15 mouse cellular contexts compared by ENCODE assay signal in the genomic region with DNA sequence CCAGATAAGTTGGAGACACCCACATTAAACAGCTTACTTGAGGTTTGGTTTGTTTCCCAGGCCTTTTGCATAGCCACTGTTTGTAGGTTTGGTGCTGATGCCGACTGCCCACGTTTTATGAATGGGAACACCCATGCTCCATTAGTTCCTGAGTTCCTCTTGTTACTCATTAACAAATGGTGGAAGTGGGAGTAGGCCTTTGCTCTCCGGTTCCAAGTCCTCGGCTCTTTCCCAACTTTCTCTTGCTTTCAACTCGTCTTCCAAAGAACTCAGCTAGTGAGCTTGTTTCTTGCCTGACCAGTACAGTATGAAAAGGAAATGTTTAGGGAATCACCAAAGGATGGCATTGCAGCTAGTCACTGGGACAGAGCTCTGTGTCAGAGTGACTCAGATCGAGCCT. TPM values are rescaled to one million over a fixed set of nuclear protein-coding genes. Genes with fewer than 3 reads are reported as not detected.
DNase-seq lines count a peak whose midpoint lies in the region; ATAC-seq and TF ChIP-seq lines count a peak whose summit lies in the region.
"Had no signal": no experiment of that assay in that cellular context is flagged by ENCODE, and none has a peak within 500 bp of the region (broad histone marks: within the 10 kb centered on the region; RNA-seq: fewer than 3 reads in every experiment).

No protein-coding gene starts in this region.

- TF ChIP-seq POLR2A in heart, adult 2 months (IDR thresholded peaks at IDR 0.05; ENCODE audit: insufficient read depth, low read depth, low read length), result no peak

- H3K36me3 ChIP-seq in heart, adult 2 months (ENCODE audit: control insufficient read depth, insufficient read depth, low read length), result no peaks in the 10 kb centered on the region; the same call in 1 of the 2 replicates
- peaks cover 49% of the 10 kb centered on the region for H3K36me3 ChIP-seq in heart, embryonic 10.5 days
- H3K36me3 ChIP-seq in heart, postnatal 0 days (replicated peaks; ENCODE audit: control insufficient read depth, insufficient read depth, low read length), result peaks cover 34% of the 10 kb centered on the region
- peaks cover 40% of the 10 kb centered on the region for H3K36me3 ChIP-seq in kidney, embryonic 14.5 days (ENCODE audit: control insufficient read depth, insufficient read depth, low read length)

- peaks cover 31% of the 10 kb centered on the region for H3K4me1 ChIP-seq in heart, adult 2 months (ENCODE audit: control insufficient read depth, insufficient read depth, low read length)
- peaks cover 21% of the 10 kb centered on the region for H3K4me1 ChIP-seq in heart, embryonic 10.5 days
- peaks cover 17% of the 10 kb centered on the region for H3K4me1 ChIP-seq in heart, postnatal 0 days (ENCODE audit: control insufficient read depth, insufficient read depth)
- peaks cover 22% of the 10 kb centered on the region; the same call in 1 of the 2 replicates for H3K4me1 ChIP-seq in kidney, embryonic 14.5 days (ENCODE audit: control insufficient read depth, insufficient read depth, low read length)
- H3K4me1 ChIP-seq: forebrain, embryonic 13.5 days had no signal

- peak overlapping the region; percentile 60 for H3K27ac ChIP-seq in heart, adult 2 months
- H3K27ac ChIP-seq in heart, embryonic 10.5 days, result no peak overlapping the region
- peak overlapping the region; percentile 53 for H3K27ac ChIP-seq in heart, postnatal 0 days (ENCODE audit: low read depth)
- H3K27ac ChIP-seq in kidney, embryonic 14.5 days (ENCODE audit: low read depth, low read length), result peak overlapping the region; percentile 73
- H3K27ac ChIP-seq: hindbrain, embryonic 10.5 days; liver, embryonic 14.5 days had no signal

- no peak for ATAC-seq in heart, postnatal 0 days (ENCODE audit: insufficient read depth, low read depth)
- ATAC-seq in kidney, embryonic 14.5 days (ENCODE audit: low FRiP score, low TSS enrichment), result no peak
- no peak for ATAC-seq in activated CD4-positive, CD25-positive, alpha-beta regulatory T cell, adult 4 months

- no peak for TF ChIP-seq CTCF in heart, adult 2 months (IDR thresholded peaks at IDR 0.05)
- TF ChIP-seq CTCF in heart, postnatal 0 days (IDR thresholded peaks at IDR 0.05; ENCODE audit: low read depth), result no peak

- H3K4me2 ChIP-seq in heart, postnatal 0 days (ENCODE audit: low read depth, low read length), result no peak overlapping the region
- H3K4me2 ChIP-seq in kidney, embryonic 14.5 days (replicated peaks; ENCODE audit: low read depth, low read length), result no peak overlapping the region
- H3K4me2 ChIP-seq: forebrain, embryonic 13.5 days had no signal

- intact Hi-C loops in heart, adult 2 months (cut with DNase I), result no loop called here
- intact Hi-C loops in left cerebral cortex, postnatal 10 days (cut with DNase I), result no loop called here

- TF ChIP-seq EP300 in heart, adult 2 months (IDR thresholded peaks at IDR 0.05; ENCODE audit: insufficient read depth, low read depth, low read length), result peak; percentile 52; the same call in 1 of the 2 replicates
- TF ChIP-seq EP300 in heart, postnatal 0 days (IDR thresholded peaks at IDR 0.05; ENCODE audit: low read depth), result no peak

- peak in 1 of 2 experiments; percentile 61 for DNase-seq in heart, adult 2 months
- DNase-seq in heart, embryonic 10.5 days (ENCODE audit: low spot score), result no peak
- DNase-seq in heart, postnatal 0 days (ENCODE audit: low spot score), result peak; percentile 23
- peak; percentile 32 for DNase-seq in lung, postnatal 10 days
- no peak for DNase-seq in left cerebral cortex, postnatal 10 days (ENCODE audit: extremely low spot score in 1 of 2, low spot score in 2 of 2)
- DNase-seq in adipocyte (ENCODE audit: low spot score), result no peak
- DNase-seq: embryo, embryonic 11 days had no signal

- H3K9ac ChIP-seq in heart, adult 2 months (ENCODE audit: low read depth, low read length), result no peak overlapping the region
- H3K9ac ChIP-seq in heart, postnatal 0 days (replicated peaks; ENCODE audit: low read depth, low read length), result no peak overlapping the region
- no peak overlapping the region for H3K9ac ChIP-seq in kidney, embryonic 14.5 days (ENCODE audit: low read depth, low read length)
- H3K9ac ChIP-seq: forebrain, embryonic 13.5 days; liver, embryonic 14.5 days had no signal

- H3K79me2 ChIP-seq in heart, adult 2 months (replicated peaks; ENCODE audit: control insufficient read depth, insufficient read depth, low read length), result no peaks in the 10 kb centered on the region

- H3K27me3 ChIP-seq in heart, adult 2 months (ENCODE audit: control insufficient read depth, insufficient read depth, low read length), result no peaks in the 10 kb centered on the region
- no peaks in the 10 kb centered on the region for H3K27me3 ChIP-seq in heart, embryonic 10.5 days (ENCODE audit: insufficient read depth, poor library complexity, severe bottlenecking)
- H3K27me3 ChIP-seq in heart, postnatal 0 days (ENCODE audit: control insufficient read depth, insufficient read depth, low read length), result no peaks in the 10 kb centered on the region
- no peaks in the 10 kb centered on the region for H3K27me3 ChIP-seq in kidney, embryonic 14.5 days (ENCODE audit: control insufficient read depth, insufficient read depth, low read length)
- H3K27me3 ChIP-seq: forebrain, embryonic 13.5 days had no signal

- WGBS in heart, adult 2 months, result 53% methylated on average over 6 of the region's 6 CpGs
- 82% methylated on average over 6 of the region's 6 CpGs for WGBS in heart, embryonic 10.5 days
- WGBS in heart, postnatal 0 days, result 72% methylated on average over 6 of the region's 6 CpGs
- WGBS in kidney, embryonic 14.5 days, result 56% methylated on average over 6 of the region's 6 CpGs

- H3K9me3 ChIP-seq in heart, embryonic 10.5 days, result no peaks in the 10 kb centered on the region
- H3K9me3 ChIP-seq in heart, postnatal 0 days (replicated peaks; ENCODE audit: control insufficient read depth, low read length), result no peaks in the 10 kb centered on the region
- no peaks in the 10 kb centered on the region for H3K9me3 ChIP-seq in kidney, embryonic 14.5 days (ENCODE audit: control insufficient read depth, low read length)
- H3K9me3 ChIP-seq: forebrain, embryonic 13.5 days; hindbrain, embryonic 10.5 days had no signal

- H3K4me3 ChIP-seq in heart, adult 2 months, result no peak overlapping the region
- H3K4me3 ChIP-seq in heart, embryonic 10.5 days, result no peak overlapping the region
- no peak overlapping the region for H3K4me3 ChIP-seq in heart, postnatal 0 days (ENCODE audit: low read depth, low read length)
- H3K4me3 ChIP-seq in kidney, embryonic 14.5 days (ENCODE audit: low read length), result no peak overlapping the region
- H3K4me3 ChIP-seq: forebrain, embryonic 13.5 days; hindbrain, embryonic 10.5 days had no signal

RNA-seq across cellular contexts. Expression of gene Cdc25a, which starts 20.2 kb away (rescaled TPM):
- 1 to 10 TPM; 4.4 to 4.9 TPM for total RNA-seq in heart, adult 2 months (2021)
- polyA plus RNA-seq in heart, adult 2 months (2012; rRNA removed), result 2.1 and 2.8 TPM in 2 replicates
- polyA plus RNA-seq in heart, embryonic 10.5 days (2016; fragmentation: Nextera tagmentation; extraction: Ambion mirVana), result 24.5 and 37.8 TPM in 2 replicates
- total RNA-seq in heart, postnatal 0 days (2014; rRNA removed; ENCODE audit: low replicate concordance), result 7.7 and 14.3 TPM in 2 replicates
- 7.0 TPM in 2 replicates for polyA plus RNA-seq in heart, postnatal 0 days (2015; fragmentation: Nextera tagmentation; extraction: Ambion mirVana)
- polyA plus RNA-seq in kidney, embryonic 14.5 days (2014; fragmentation: Nextera tagmentation; extraction: Ambion mirVana), result 21.1 and 31.6 TPM in 2 replicates
- polyA plus RNA-seq in activated CD4-positive, CD25-positive, alpha-beta regulatory T cell, adult 4 months (2017; shearing (Covaris generic)), result 1 to 10 TPM; 7.1 to 7.7 TPM
- 1 to 10 TPM; 5.6 to 6.6 TPM for total RNA-seq in left cerebral cortex, postnatal 10 days (2021)

RNA-seq across cellular contexts. Expression of gene Map4, which starts 35.7 kb away (rescaled TPM):
- 100 to 1,000 TPM; 279 to 331 TPM for total RNA-seq in heart, adult 2 months (2021)
- 172 and 183 TPM in 2 replicates for polyA plus RNA-seq in heart, adult 2 months (2012; rRNA removed)
- polyA plus RNA-seq in heart, embryonic 10.5 days (2016; fragmentation: Nextera tagmentation; extraction: Ambion mirVana), result 69.1 and 88.4 TPM in 2 replicates
- 145 and 172 TPM in 2 replicates for total RNA-seq in heart, postnatal 0 days (2014; rRNA removed; ENCODE audit: low replicate concordance)
- 50.6 and 54.2 TPM in 2 replicates for polyA plus RNA-seq in heart, postnatal 0 days (2015; fragmentation: Nextera tagmentation; extraction: Ambion mirVana)
- polyA plus RNA-seq in kidney, embryonic 14.5 days (2014; fragmentation: Nextera tagmentation; extraction: Ambion mirVana), result 35.1 and 54.6 TPM in 2 replicates
- polyA plus RNA-seq in activated CD4-positive, CD25-positive, alpha-beta regulatory T cell, adult 4 months (2017; shearing (Covaris generic)), result 10 to 100 TPM; 40.8 to 42.7 TPM
- 100 to 1,000 TPM; 453 to 481 TPM for total RNA-seq in left cerebral cortex, postnatal 10 days (2021)

RNA-seq across cellular contexts. Expression of gene Camp, which starts 46.2 kb away (rescaled TPM):
- not detected for total RNA-seq in heart, adult 2 months (2021)
- 0.35 and 1.5 TPM in 2 replicates for polyA plus RNA-seq in heart, adult 2 months (2012; rRNA removed)
- polyA plus RNA-seq in heart, embryonic 10.5 days (2016; fragmentation: Nextera tagmentation; extraction: Ambion mirVana), result not detected in 2 replicates
- 8.4 TPM in 1 of 2 replicates, not detected in the other for total RNA-seq in heart, postnatal 0 days (2014; rRNA removed; ENCODE audit: low replicate concordance)
- polyA plus RNA-seq in heart, postnatal 0 days (2015; fragmentation: Nextera tagmentation; extraction: Ambion mirVana), result 0.89 and 1.2 TPM in 2 replicates
- polyA plus RNA-seq in kidney, embryonic 14.5 days (2014; fragmentation: Nextera tagmentation; extraction: Ambion mirVana), result 0.27 TPM in 1 of 2 replicates, not detected in the other
- polyA plus RNA-seq in activated CD4-positive, CD25-positive, alpha-beta regulatory T cell, adult 4 months (2017; shearing (Covaris generic)), result not detected
- not detected for total RNA-seq in left cerebral cortex, postnatal 10 days (2021)
- total RNA-seq: layer of hippocampus, postnatal 14 days; monocyte, adult 5-6 weeks had no signal
- polyA plus RNA-seq: C2C12; hindbrain, embryonic 10.5 days had no signal

Comparison
In these comparisons a context has a peak if more than half of its experiments do, and no peak if none do; other contexts are left out.
1. DNase-seq: peak in heart, postnatal 0 days (single experiment) and lung, postnatal 10 days (single experiment); none in heart, embryonic 10.5 days (single experiment), left cerebral cortex, postnatal 10 days (0 of 2) and adipocyte (single experiment).